Comparison of ENCODE assay signal across 10 mouse cellular contexts in the genomic region with DNA sequence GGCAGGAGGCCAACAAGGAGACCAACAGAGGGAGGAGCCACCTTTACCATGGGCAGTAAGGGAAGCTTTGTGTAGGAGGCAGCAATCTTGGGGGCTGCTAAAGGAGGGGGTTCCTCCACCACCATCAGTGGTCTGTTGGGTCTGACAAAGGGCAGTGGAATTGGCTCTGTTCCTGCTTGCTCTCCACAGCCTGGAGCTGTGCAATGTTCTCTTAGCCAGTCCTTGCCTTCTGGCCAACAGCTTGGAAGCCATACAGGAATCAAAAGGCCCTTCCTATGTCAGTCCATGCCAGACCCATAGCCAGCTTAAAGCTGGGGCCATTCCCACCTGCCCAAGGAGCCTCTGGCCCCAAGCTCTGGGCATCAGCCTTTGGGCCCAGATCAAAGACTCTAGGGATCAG. TPM values are rescaled to one million over a fixed set of nuclear protein-coding genes. Genes with fewer than 3 reads are reported as not detected.
A peak's percentile ranks its signal among the peaks of the same experiment; 100 is the strongest.
DNase-seq lines count a peak whose midpoint lies in the region; ATAC-seq and TF ChIP-seq lines count a peak whose summit lies in the region.
"Had no signal": no experiment of that assay in that cellular context is flagged by ENCODE, and none has a peak within 500 bp of the region (broad histone marks: within the 10 kb centered on the region; RNA-seq: fewer than 3 reads in every experiment).

No protein-coding gene starts in this region.

- peaks cover 3% of the 10 kb centered on the region for H3K4me1 ChIP-seq in heart, adult 2 months (ENCODE audit: control insufficient read depth, insufficient read depth, low read length)
- no peaks in the 10 kb centered on the region for H3K4me1 ChIP-seq in heart, embryonic 11.5 days (ENCODE audit: control insufficient read depth, insufficient read depth, low read length)
- H3K4me1 ChIP-seq in cerebellum, adult 2 months (ENCODE audit: control insufficient read depth, insufficient read depth, low read length): peaks cover 29% of the 10 kb centered on the region

- no peaks in the 10 kb centered on the region for H3K9me3 ChIP-seq in heart, embryonic 11.5 days (replicated peaks; ENCODE audit: control insufficient read depth, low read length)
- H3K9me3 ChIP-seq: neural tube, embryonic 12.5 days had no signal

- no peaks in the 10 kb centered on the region for H3K27me3 ChIP-seq in heart, adult 2 months (ENCODE audit: control insufficient read depth, insufficient read depth, low read length)
- H3K27me3 ChIP-seq in heart, embryonic 11.5 days (ENCODE audit: control insufficient read depth, insufficient read depth, low read length): no peaks in the 10 kb centered on the region
- H3K27me3 ChIP-seq in cerebellum, adult 2 months (ENCODE audit: control insufficient read depth, insufficient read depth, low read length): no peaks in the 10 kb centered on the region
- H3K27me3 ChIP-seq: neural tube, embryonic 12.5 days had no signal

- no peaks in the 10 kb centered on the region for H3K36me3 ChIP-seq in heart, adult 2 months (ENCODE audit: control insufficient read depth, insufficient read depth, low read length)
- no peaks in the 10 kb centered on the region for H3K36me3 ChIP-seq in heart, embryonic 11.5 days (ENCODE audit: control insufficient read depth, insufficient read depth, low read length)
- H3K36me3 ChIP-seq: neural tube, embryonic 12.5 days had no signal

- no peak for ATAC-seq in heart, embryonic 11.5 days (replicated peaks; ENCODE audit: insufficient number of reproducible peaks, low FRiP score, low TSS enrichment)
- ATAC-seq: inflammation-experienced regulatory T-cells, adult 6 months had no signal

- no peaks in the 10 kb centered on the region for H3K79me2 ChIP-seq in heart, adult 2 months (replicated peaks; ENCODE audit: control insufficient read depth, insufficient read depth, low read length)

- no peak overlapping the region for H3K27ac ChIP-seq in heart, adult 2 months
- no peak overlapping the region for H3K27ac ChIP-seq in heart, embryonic 11.5 days (ENCODE audit: low read depth, low read length)
- no peak overlapping the region for H3K27ac ChIP-seq in cerebellum, adult 2 months (ENCODE audit: insufficient read depth, low read length)
- H3K27ac ChIP-seq: neural tube, embryonic 12.5 days had no signal

- no peak for TF ChIP-seq POLR2A in heart, adult 2 months (IDR thresholded peaks at IDR 0.05; ENCODE audit: insufficient read depth, low read depth, low read length)
- no peak for TF ChIP-seq POLR2A in cerebellum, adult 2 months (IDR thresholded peaks at IDR 0.05; ENCODE audit: borderline replicate concordance, insufficient read depth, low read length)

- DNase-seq in heart, adult 2 months: peak; percentile 22 to 44
- peak; percentile 79 for DNase-seq in brain, adult 2 months (ENCODE audit: low read depth, low spot score)
- peak; percentile 48 to 66 for DNase-seq in cerebellum, adult 2 months
- peak; percentile 7 to 22 for DNase-seq in heart, postnatal 14 days
- DNase-seq in embryo, embryonic 9.5 days (ENCODE audit: extremely low spot score): no peak
- no peak for DNase-seq in MN1 (ENCODE audit: low spot score)
- DNase-seq: kidney, postnatal 4 days had no signal

- no peak for TF ChIP-seq EP300 in heart, adult 2 months (IDR thresholded peaks at IDR 0.05; ENCODE audit: insufficient read depth, low read depth, low read length)

- no peak overlapping the region for H3K4me2 ChIP-seq in heart, embryonic 11.5 days
- H3K4me2 ChIP-seq: neural tube, embryonic 12.5 days had no signal

- no peak overlapping the region for H3K9ac ChIP-seq in heart, adult 2 months (ENCODE audit: low read depth, low read length)
- no peak overlapping the region for H3K9ac ChIP-seq in heart, embryonic 11.5 days (ENCODE audit: low read depth, low read length)
- H3K9ac ChIP-seq: neural tube, embryonic 12.5 days had no signal

- intact Hi-C loops in heart, adult 2 months (cut with DNase I): no loop called here
- intact Hi-C loops in heart, postnatal 14 days (cut with DNase I): no loop called here

- H3K4me3 ChIP-seq in heart, adult 2 months: no peak overlapping the region
- no peak overlapping the region for H3K4me3 ChIP-seq in heart, embryonic 11.5 days (ENCODE audit: low read depth, low read length)
- no peak overlapping the region for H3K4me3 ChIP-seq in cerebellum, adult 2 months (replicated peaks; ENCODE audit: insufficient read depth, low read depth, low read length)
- H3K4me3 ChIP-seq: neural tube, embryonic 12.5 days had no signal

- TF ChIP-seq CTCF in heart, adult 2 months (IDR thresholded peaks at IDR 0.05): no peak
- TF ChIP-seq CTCF in cerebellum, adult 2 months (IDR thresholded peaks at IDR 0.05; ENCODE audit: borderline replicate concordance, insufficient read depth, low read depth, low read length): no peak

RNA-seq across cellular contexts. Expression of a gene that starts 47.8 kb away (rescaled TPM):
- total RNA-seq in heart, adult 2 months (2021): 10 to 100 TPM; 23.6 to 26.1 TPM
- polyA plus RNA-seq in heart, adult 2 months (2012; rRNA removed): 13.4 and 17.2 TPM in 2 replicates
- polyA plus RNA-seq in heart, embryonic 11.5 days (2014; fragmentation: Nextera tagmentation; extraction: Ambion mirVana): 0.82 and 1.6 TPM in 2 replicates
- 147 and 149 TPM in 2 replicates for polyA plus RNA-seq in cerebellum, adult 2 months (2012; rRNA removed)
- 10 to 100 TPM; 10.7 to 11.1 TPM for total RNA-seq in heart, postnatal 14 days (2021)
- polyA plus RNA-seq: inflammation-experienced regulatory T-cells, adult 6 months had no signal

Comparison
In these comparisons a context has a peak if more than half of its experiments do, and no peak if none do; other contexts are left out.
1. DNase-seq: peak in heart, adult 2 months (2 of 2), brain, adult 2 months (single experiment), cerebellum, adult 2 months (2 of 2) and heart, postnatal 14 days (2 of 2); none in embryo, embryonic 9.5 days (single experiment) and MN1 (single experiment).